Mouse (Mus musculus): Measurements from ENCODE around the gene Zgpat.
A peak's percentile ranks its signal among the peaks of the same experiment; 100 is the strongest.

Zgpat gene

GRCm38 (mm10) chr2:181364860-181365596, at the start of gene Zgpat, which contains the start of gene Arfrp1:
Zgpat (plus strand) TSS chr2:181364928.
Arfrp1 (minus strand) TSS chr2:181365404.
- peak; percentile 68 for DNase-seq (ENCODE audit: low read depth, low spot score)

GRCm38 (mm10) chr2:181319248-181320102, 45.3 kb upstream of the Zgpat start, which contains the start of gene Rtel1:
Rtel1 (plus strand) TSS chr2:181319739.
- peak; percentile 74 for DNase-seq (ENCODE audit: low read depth, low spot score)

- DNase-seq (ENCODE audit: low read depth, low spot score), result peak; percentile 15
Observed at GRCm38 (mm10) chr2:181320103-181320499, 44.6 kb upstream of the Zgpat start.

- DNase-seq (ENCODE audit: low read depth, low spot score), result no peak
Observed at GRCm38 (mm10) chr2:181322136-181322535, 42.6 kb upstream of the Zgpat start.

- no peak for DNase-seq (ENCODE audit: low read depth, low spot score)
Observed at GRCm38 (mm10) chr2:181326098-181326497, 38.6 kb upstream of the Zgpat start.

- DNase-seq (ENCODE audit: low read depth, low spot score), result no peak
Observed at GRCm38 (mm10) chr2:181332542-181332941, 32.2 kb upstream of the Zgpat start.

GRCm38 (mm10) chr2:181334023-181334422, 30.7 kb upstream of the Zgpat start:
- peak; percentile 42 for DNase-seq (ENCODE audit: low read depth, low spot score)

GRCm38 (mm10) chr2:181340426-181340825, 24.3 kb upstream of the Zgpat start:
- DNase-seq (ENCODE audit: low read depth, low spot score), result no peak

- no peak for DNase-seq (ENCODE audit: low read depth, low spot score)
Observed at GRCm38 (mm10) chr2:181342766-181343165, 22.0 kb upstream of the Zgpat start.

- DNase-seq (ENCODE audit: low read depth, low spot score), result no peak
Observed at GRCm38 (mm10) chr2:181356780-181357179, 7.9 kb upstream of the Zgpat start.

- DNase-seq (ENCODE audit: low read depth, low spot score), result no peak
Observed at GRCm38 (mm10) chr2:181363946-181364345, 782 bp upstream of the Zgpat start.

GRCm38 (mm10) chr2:181364487-181364859, 255 bp upstream of the Zgpat start:
- no peak for DNase-seq (ENCODE audit: low read depth, low spot score)

GRCm38 (mm10) chr2:181365655-181366075, 937 bp downstream of the Zgpat start:
- peak; percentile 19 for DNase-seq (ENCODE audit: low read depth, low spot score)

- DNase-seq (ENCODE audit: low read depth, low spot score), result no peak
Observed at GRCm38 (mm10) chr2:181370001-181370400, 5.3 kb downstream of the Zgpat start.

- DNase-seq (ENCODE audit: low read depth, low spot score), result peak; percentile 34
Observed at GRCm38 (mm10) chr2:181375787-181376186, 11.1 kb downstream of the Zgpat start.

GRCm38 (mm10) chr2:181377230-181377629, 12.5 kb downstream of the Zgpat start:
- no peak for DNase-seq (ENCODE audit: low read depth, low spot score)

GRCm38 (mm10) chr2:181378701-181379100, 14.0 kb downstream of the Zgpat start:
- DNase-seq (ENCODE audit: low read depth, low spot score), result no peak

- DNase-seq (ENCODE audit: low read depth, low spot score), result no peak
Observed at GRCm38 (mm10) chr2:181379778-181380177, 15.1 kb downstream of the Zgpat start, which contains the start of gene Lime1. Lime1 (plus strand) TSS chr2:181380078.

GRCm38 (mm10) chr2:181380251-181380650, 15.5 kb downstream of the Zgpat start:
- no peak for DNase-seq (ENCODE audit: low read depth, low spot score)

GRCm38 (mm10) chr2:181381107-181381506, 16.4 kb downstream of the Zgpat start:
- no peak for DNase-seq (ENCODE audit: low read depth, low spot score)

GRCm38 (mm10) chr2:181381631-181382306, 17.0 kb downstream of the Zgpat start:
- DNase-seq (ENCODE audit: low read depth, low spot score), result no peak

- DNase-seq (ENCODE audit: low read depth, low spot score), result no peak
Observed at GRCm38 (mm10) chr2:181384463-181384862, 19.7 kb downstream of the Zgpat start.

All from c-Kit-negative CD71-positive TER-119-positive erythroid progenitor cells, embryonic 14.5 days (primary cell).